Mouse (Mus musculus): ENCODE measurements around the gene Dnajc19.

Gene Dnajc19

GRCm38 (mm10) chr3:34021259-34021828, 59.8 kb downstream of the Dnajc19 start:
- no peak for DNase-seq

GRCm38 (mm10) chr3:34020382-34021258, 60.5 kb downstream of the Dnajc19 start:
- no peak for DNase-seq

- peak; percentile 87 to 90 for DNase-seq
Measured at GRCm38 (mm10) chr3:34019540-34020381, 61.4 kb downstream of the Dnajc19 start, which contains the start of gene Fxr1. TSS of gene Fxr1 (plus strand) at chr3:34019943.

GRCm38 (mm10) chr3:34008191-34008590, 72.9 kb downstream of the Dnajc19 start:
- DNase-seq, result no peak

- DNase-seq, result no peak
Measured at GRCm38 (mm10) chr3:34007611-34008010, 73.5 kb downstream of the Dnajc19 start.

GRCm38 (mm10) chr3:34006824-34007223, 74.3 kb downstream of the Dnajc19 start:
- DNase-seq, result no peak

GRCm38 (mm10) chr3:34006301-34006700, 74.8 kb downstream of the Dnajc19 start:
- peak in 1 of 2 experiments; percentile 32 for DNase-seq

Measured in lung, adult 18-20 months (tissue).